Mouse (Mus musculus) c-Kit-positive CD71-negative TER-119-negative erythroid progenitor cells, embryonic 14.5 days (primary cell): ENCODE results near the gene Pitpnb.

Experiments used
- DNase-seq: peaks from one replicate; pipeline ENCODE4 v3.0.0-alpha.2; 2013; ENCODE audit warnings: low read depth

The Pitpnb gene

GRCm38 (mm10) chr5:111330417-111331098 is at the start of gene Pitpnb:
Pitpnb (plus strand) TSS chr5:111330763.
- peak; percentile 93 for DNase-seq

GRCm38 (mm10) chr5:111284420-111285175 is 46.0 kb upstream of the Pitpnb start:
- no peak for DNase-seq

GRCm38 (mm10) chr5:111287571-111287970 is 43.0 kb upstream of the Pitpnb start:
- DNase-seq: no peak

- no peak for DNase-seq
These were observed 42.1 kb upstream of the Pitpnb start for GRCm38 (mm10) chr5:111288486-111288885.

- no peak for DNase-seq
These were observed 40.5 kb upstream of the Pitpnb start for GRCm38 (mm10) chr5:111290071-111290470.

GRCm38 (mm10) chr5:111291639-111292038 is 38.9 kb upstream of the Pitpnb start:
- DNase-seq: no peak

- DNase-seq: no peak
These were observed 32.8 kb upstream of the Pitpnb start for GRCm38 (mm10) chr5:111297801-111298200.

GRCm38 (mm10) chr5:111298706-111299105 is 31.9 kb upstream of the Pitpnb start:
- DNase-seq: no peak

GRCm38 (mm10) chr5:111300776-111301175 is 29.8 kb upstream of the Pitpnb start:
- DNase-seq: no peak

GRCm38 (mm10) chr5:111301736-111302135 is 28.8 kb upstream of the Pitpnb start:
- peak; percentile 7 for DNase-seq

- no peak for DNase-seq
These were observed 25.8 kb upstream of the Pitpnb start for GRCm38 (mm10) chr5:111304730-111305129.

- DNase-seq: no peak
These were observed 20.4 kb upstream of the Pitpnb start for GRCm38 (mm10) chr5:111310185-111310584.

GRCm38 (mm10) chr5:111313833-111314232 is 16.7 kb upstream of the Pitpnb start:
- no peak for DNase-seq

- no peak for DNase-seq
These were observed 15.5 kb upstream of the Pitpnb start for GRCm38 (mm10) chr5:111315061-111315460.

GRCm38 (mm10) chr5:111317526-111317925 is 13.0 kb upstream of the Pitpnb start:
- DNase-seq: no peak

GRCm38 (mm10) chr5:111318946-111319345 is 11.6 kb upstream of the Pitpnb start:
- DNase-seq: no peak

- no peak for DNase-seq
These were observed 4.8 kb upstream of the Pitpnb start for GRCm38 (mm10) chr5:111325813-111326212.

GRCm38 (mm10) chr5:111327420-111327819 is 3.1 kb upstream of the Pitpnb start:
- no peak for DNase-seq

- no peak for DNase-seq
These were observed 664 bp upstream of the Pitpnb start for GRCm38 (mm10) chr5:111329782-111330416.

- no peak for DNase-seq
These were observed 504 bp downstream of the Pitpnb start for GRCm38 (mm10) chr5:111331099-111331435.

GRCm38 (mm10) chr5:111335939-111336691 is 5.6 kb downstream of the Pitpnb start:
- no peak for DNase-seq

- no peak for DNase-seq
These were observed 11.0 kb downstream of the Pitpnb start for GRCm38 (mm10) chr5:111341609-111342008.
